Mouse (Mus musculus) heart, embryonic 14.5 days (tissue): Measurements from ENCODE around the gene Wdr76. TPM values are rescaled to one million over a fixed set of nuclear protein-coding genes. Genes with fewer than 3 reads are reported as not detected.
"Not testable (repeated sequence)": the region's sequence is repeated elsewhere in the genome, so short reads cannot be mapped to it uniquely, and the experiment has no call there.

Experiments used
- ATAC-seq: fragments of 200-750 bp; cut with Nextera tagmentation; 2 replicates; pipeline ENCODE4 v1.8.0; 2017; ENCODE audit warnings: low read depth, moderate TSS enrichment; ENCODE audit not compliant: insufficient number of reproducible peaks, insufficient read depth, low FRiP score
- H3K27ac ChIP-seq, 2 experiments: fragments of 200-500 bp in 1 of 2; fragments of 300-500 bp in 1 of 2; sonication (generic) in 1 of 2; replicated peaks in 1 of 2; 2 replicates each; pipeline ENCODE4 v1.5.1; 2012 to 2014; ENCODE audit warnings: low read depth in 2 of 2, low read length in 2 of 2, control low read depth in 1 of 2, mild to moderate bottlenecking in 1 of 2, mixed read lengths in 1 of 2; ENCODE audit not compliant: control insufficient read depth in 1 of 2, insufficient read depth in 1 of 2
- H3K27me3 ChIP-seq: fragments of 300-500 bp; sonication (generic); 2 replicates; pipeline ENCODE4 v1.6.1; 2014; ENCODE audit warnings: mild to moderate bottlenecking, low read length, control low read depth; ENCODE audit not compliant: control insufficient read depth, insufficient read depth
- H3K36me3 ChIP-seq: fragments of 300-500 bp; sonication (generic); 2 replicates; pipeline ENCODE4 v1.6.1; 2014; ENCODE audit warnings: mild to moderate bottlenecking, control low read depth, low read length, mixed read lengths; ENCODE audit not compliant: control insufficient read depth, insufficient read depth
- H3K4me1 ChIP-seq, 2 experiments: fragments of 200-500 bp in 1 of 2; fragments of 300-500 bp in 1 of 2; sonication (generic) in 1 of 2; 2 replicates each; pipeline ENCODE4 v1.6.1; 2012 to 2014; ENCODE audit warnings: low read length in 2 of 2, control low read depth in 1 of 2, mixed read lengths in 1 of 2; ENCODE audit not compliant: control insufficient read depth in 2 of 2, insufficient read depth in 2 of 2
- H3K4me2 ChIP-seq: fragments of 300-500 bp; sonication (generic); 2 replicates; pipeline ENCODE4 v1.6.1; 2014; ENCODE audit warnings: mild to moderate bottlenecking, low read length
- H3K4me3 ChIP-seq, 2 experiments: fragments of 200-500 bp in 1 of 2; fragments of 300-500 bp in 1 of 2; sonication (generic) in 1 of 2; 2 replicates each; pipeline ENCODE4 v1.5.1; 2012 to 2014; ENCODE audit warnings: low read length in 2 of 2, mild to moderate bottlenecking in 2 of 2, control low read depth in 1 of 2, low read depth in 1 of 2, moderate library complexity in 1 of 2; ENCODE audit not compliant: control insufficient read depth in 1 of 2, insufficient read depth in 1 of 2
- H3K9ac ChIP-seq: fragments of 300-500 bp; sonication (generic); 2 replicates; pipeline ENCODE4 v1.6.1; 2014; ENCODE audit warnings: mild to moderate bottlenecking, low read length
- H3K9me3 ChIP-seq: fragments of 300-500 bp; sonication (generic); 2 replicates; pipeline ENCODE4 v1.6.1; 2016; ENCODE audit warnings: low read length, control low read depth; ENCODE audit not compliant: control insufficient read depth
- WGBS: fragments of 180-500 bp; shearing (Covaris S2); extraction: QIAGEN DNeasy Blood & Tissue Kit; methylation state at CpG from one replicate; pipeline ENCODE4 v1.1.7; 2014; 5-methylcytosine and 5-hydroxymethylcytosine counted together
- polyA plus RNA-seq: library from polyadenylated mRNA; unstranded; fragments of >200 nt; fragmentation: Nextera tagmentation; extraction: Ambion mirVana; gene quantifications from 2 replicates; pipeline ENCODE4 v1.2.1, GENCODE M21; 2014

The Wdr76 gene
- polyA plus RNA-seq, 1 experiment from 2014 or later = 6.5 TPM

GRCm38 (mm10) chr2:121477491-121478266 lies 28.8 kb upstream of the Wdr76 start:
- Histone ChIP-seq H3K27ac (no peak overlapping the region), H3K4me3 (no peak overlapping the region), H3K4me2 (no peak overlapping the region), H3K4me1 (no peaks in the 10 kb centered on the region), H3K27me3 (no peaks in the 10 kb centered on the region), H3K9ac (no peak overlapping the region), H3K9me3 (no peaks in the 10 kb centered on the region), H3K36me3 (no peaks in the 10 kb centered on the region)
- no peak for ATAC-seq
- WGBS = 81% methylated on average over 3 of the region's 3 CpGs

DNA sequence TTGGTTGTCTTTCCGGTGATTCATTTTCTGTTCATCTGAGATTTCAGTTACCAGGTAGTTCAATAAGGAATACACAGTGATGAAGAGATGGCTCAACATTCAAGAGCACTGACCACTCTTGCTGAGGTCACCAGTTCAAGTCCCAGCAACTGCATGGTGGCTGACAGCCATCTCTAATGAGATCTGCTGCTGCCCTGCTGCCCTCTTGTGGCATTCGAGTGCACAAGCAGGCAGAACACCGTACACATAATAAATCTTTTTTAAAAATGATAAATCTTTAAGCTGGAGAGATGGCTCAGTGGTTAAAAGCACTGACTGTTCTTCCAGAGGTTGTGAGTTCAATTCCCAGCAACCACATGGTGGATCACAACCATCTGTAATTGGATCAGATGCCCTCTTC lies 26.0 kb upstream of the Wdr76 start:
- 55% methylated on average over 3 of the region's 3 CpGs for WGBS
- no peaks in the 10 kb centered on the region for H3K9me3 ChIP-seq
- ATAC-seq = no peak

GRCm38 (mm10) chr2:121480916-121481315 lies 25.6 kb upstream of the Wdr76 start:
- not testable (repeated sequence) for H3K36me3 ChIP-seq, H3K4me3 ChIP-seq, H3K4me1 ChIP-seq, H3K27me3 ChIP-seq, H3K9me3 ChIP-seq, ATAC-seq, H3K9ac ChIP-seq, H3K4me2 ChIP-seq, H3K27ac ChIP-seq
- 78% methylated on average over 13 of the region's 13 CpGs for WGBS

More for the DNA sequence above, 26.0 kb upstream of the Wdr76 start:
- Histone ChIP-seq H3K36me3 (no peaks in the 10 kb centered on the region), H3K27ac (no peak overlapping the region), H3K4me3 (no peak overlapping the region), H3K27me3 (no peaks in the 10 kb centered on the region), H3K4me2 (no peak overlapping the region), H3K9ac (no peak overlapping the region), H3K4me1 (no peaks in the 10 kb centered on the region)

DNA sequence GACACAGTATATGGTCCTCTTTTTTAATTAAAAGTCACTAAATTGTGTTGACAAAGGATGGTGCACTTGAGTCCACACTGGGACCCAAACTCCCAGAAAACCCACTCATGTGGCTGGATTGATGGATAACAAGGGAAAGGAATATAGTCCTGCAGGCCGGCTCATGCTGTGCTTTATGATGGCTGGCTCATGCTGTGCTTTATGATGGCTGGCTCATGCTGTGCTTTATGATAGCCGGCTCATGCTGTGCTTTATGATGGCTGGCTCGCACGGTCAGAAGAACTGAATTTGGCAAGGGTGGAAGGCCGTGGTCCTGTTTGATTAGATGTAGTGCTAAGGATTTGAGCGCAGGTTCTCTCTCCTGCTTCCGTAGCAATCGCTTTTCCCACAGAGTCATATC lies 22.9 kb upstream of the Wdr76 start:
- Histone ChIP-seq H3K27ac (no peak overlapping the region), H3K4me1 (no peaks in the 10 kb centered on the region), H3K27me3 (no peaks in the 10 kb centered on the region), H3K4me3 (no peak overlapping the region), H3K36me3 (no peaks in the 10 kb centered on the region), H3K9me3 (no peaks in the 10 kb centered on the region), H3K4me2 (no peak overlapping the region), H3K9ac (no peak overlapping the region)
- WGBS = 75% methylated on average over 8 of the region's 8 CpGs
- ATAC-seq = no peak

GRCm38 (mm10) chr2:121484403-121484802 lies 22.1 kb upstream of the Wdr76 start:
- not testable (repeated sequence) for H3K9me3 ChIP-seq, H3K9ac ChIP-seq, H3K4me3 ChIP-seq, H3K27ac ChIP-seq, H3K4me1 ChIP-seq, ATAC-seq, H3K27me3 ChIP-seq, H3K36me3 ChIP-seq, H3K4me2 ChIP-seq
- 75% methylated on average over 1 of the region's 2 CpGs for WGBS

GRCm38 (mm10) chr2:121501550-121501949 lies 5.0 kb upstream of the Wdr76 start:
- ATAC-seq, H3K9me3 ChIP-seq: not testable (repeated sequence)

DNA sequence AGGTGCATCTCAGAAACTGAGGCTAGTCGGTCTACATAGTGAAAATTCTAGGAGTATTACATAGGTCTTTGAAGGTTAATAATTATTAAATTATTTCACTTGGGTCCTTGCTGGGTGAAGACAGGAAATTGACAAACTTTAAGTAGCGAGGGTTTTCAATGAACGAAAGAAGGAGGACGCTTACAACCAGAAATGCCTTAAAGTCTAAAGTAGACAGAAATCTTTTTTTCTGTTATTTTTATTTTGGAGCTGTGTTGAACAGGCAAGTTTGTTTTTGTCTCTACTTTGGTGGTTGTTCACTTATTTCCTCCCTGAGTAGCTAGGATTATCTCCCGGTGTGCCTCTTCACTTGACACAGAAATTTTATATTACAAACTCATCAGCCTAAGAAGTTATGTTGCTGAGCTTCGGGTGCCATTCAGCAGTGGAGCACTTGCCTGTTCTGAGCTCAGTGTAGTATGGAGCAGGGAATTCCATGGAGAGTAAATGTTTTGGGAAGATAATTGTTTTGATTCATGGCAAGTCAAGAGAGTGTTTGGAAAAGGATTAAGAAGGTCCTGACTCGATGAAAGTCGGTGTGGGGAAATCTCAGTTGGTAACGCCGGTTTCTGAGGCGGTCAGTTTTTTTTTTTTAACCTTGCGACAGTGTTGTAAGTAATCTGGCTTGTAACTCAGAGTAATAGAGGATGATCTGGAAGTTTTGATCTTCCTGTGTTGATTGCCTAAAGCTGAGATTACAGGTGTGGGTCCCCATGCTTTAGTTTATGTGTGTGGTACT lies 839 bp downstream of the Wdr76 start:
- WGBS = 14% methylated on average over 12 of the region's 12 CpGs
- no peak for ATAC-seq

More at GRCm38 (mm10) chr2:121501550-121501949, 5.0 kb upstream of the Wdr76 start:
- not testable (repeated sequence) for H3K4me2 ChIP-seq, H3K4me3 ChIP-seq, H3K36me3 ChIP-seq, H3K27ac ChIP-seq, H3K4me1 ChIP-seq, H3K27me3 ChIP-seq, H3K9ac ChIP-seq
- WGBS = 100% methylated on average over 1 of the region's 6 CpGs

More for the DNA sequence above, 839 bp downstream of the Wdr76 start:
- peak overlapping the region; percentile 78 for H3K9ac ChIP-seq
- H3K27ac ChIP-seq = peak overlapping the region in 1 of 2 experiments; percentile 9; a peak in 1 of 4 replicates
- peak overlapping the region; percentile 52 to 70; a peak in 3 of 4 replicates for H3K4me3 ChIP-seq
- H3K36me3 ChIP-seq = peaks cover 18% of the 10 kb centered on the region
- H3K9me3 ChIP-seq = no peaks in the 10 kb centered on the region
- no peaks in the 10 kb centered on the region for H3K27me3 ChIP-seq
- peaks cover 0 to 17% of the 10 kb centered on the region in 2 experiments for H3K4me1 ChIP-seq
- peak overlapping the region; percentile 79 for H3K4me2 ChIP-seq
